Mouse (Mus musculus) skeletal muscle tissue, adult 2 months (tissue): ENCODE data around the gene Aacs.
A peak's percentile ranks its signal among the peaks of the same experiment; 100 is the strongest.

Source experiments
- DNase-seq: peaks from one replicate; pipeline ENCODE4 v3.0.0-alpha.2; 2012; ENCODE audit warnings: low read depth, low spot score

Gene Aacs

GRCm38 (mm10) chr5:125492379-125493092, 16.9 kb downstream of the Aacs start:
- DNase-seq: no peak

- DNase-seq: no peak
These were observed 17.4 kb downstream of the Aacs start for GRCm38 (mm10) chr5:125493093-125493423.

- peak; percentile 88 for DNase-seq
These were observed 20.0 kb downstream of the Aacs start for GRCm38 (mm10) chr5:125495655-125496054.

DNA sequence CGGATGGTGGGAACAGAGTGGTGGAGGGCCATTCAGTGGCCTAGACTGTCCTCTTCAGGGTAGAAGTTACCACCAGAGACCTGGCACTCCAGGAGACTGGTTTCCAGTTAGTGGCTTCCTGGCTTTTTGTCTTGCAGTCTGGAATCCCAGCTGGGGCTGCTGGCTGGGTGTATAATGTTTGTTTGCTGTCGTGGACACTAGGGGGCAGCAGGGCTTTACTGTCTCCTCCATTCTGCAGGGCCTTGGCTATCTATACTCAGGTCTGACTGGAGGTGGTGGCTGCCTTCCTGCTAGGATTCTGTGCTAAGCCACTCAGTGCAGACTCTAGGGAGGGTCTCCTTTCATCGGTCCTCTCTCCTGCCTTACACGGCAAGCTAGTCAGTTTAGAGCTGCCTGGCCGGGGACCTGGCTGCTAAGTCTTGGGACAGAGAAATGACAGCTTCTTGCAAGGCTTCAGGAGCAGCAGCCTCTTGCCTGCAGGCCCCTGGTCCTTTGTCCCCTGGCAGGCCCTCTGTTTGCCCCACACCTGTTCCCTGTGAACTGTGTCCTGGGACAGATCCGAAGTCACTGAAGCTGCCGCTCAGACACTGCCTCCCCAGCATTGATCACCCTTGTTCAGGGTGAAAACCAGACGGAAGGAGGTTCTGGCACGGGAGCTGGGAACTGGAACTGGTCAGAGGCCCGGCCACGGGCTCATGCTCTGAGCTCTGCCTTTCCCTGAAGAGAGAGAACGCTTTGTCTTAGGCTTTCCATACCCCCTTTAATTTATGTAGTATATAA, 22.4 kb downstream of the Aacs start:
- peak; percentile 53 for DNase-seq

- DNase-seq: no peak
These were observed 25.9 kb downstream of the Aacs start for GRCm38 (mm10) chr5:125501505-125501904.

DNA sequence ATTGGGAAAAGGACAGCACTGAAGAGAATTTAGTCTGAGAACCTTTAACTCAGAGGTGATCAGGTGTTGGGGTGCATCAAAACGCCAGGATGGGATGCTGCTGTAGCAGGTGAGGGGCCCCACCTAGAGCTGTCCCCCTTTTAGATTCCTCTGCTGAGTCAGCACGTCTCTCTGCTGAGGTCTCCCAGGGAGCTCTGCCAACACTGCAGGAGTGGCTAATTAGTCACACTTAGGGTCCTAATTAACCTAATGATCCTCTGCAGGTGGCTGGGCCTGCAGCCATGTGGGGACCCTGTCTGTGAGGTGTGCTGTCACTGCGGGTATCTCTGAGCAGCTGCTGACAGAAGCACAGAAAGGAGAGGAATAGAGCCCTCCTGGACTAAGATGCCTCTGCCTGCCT, 26.6 kb downstream of the Aacs start:
- no peak for DNase-seq

DNA sequence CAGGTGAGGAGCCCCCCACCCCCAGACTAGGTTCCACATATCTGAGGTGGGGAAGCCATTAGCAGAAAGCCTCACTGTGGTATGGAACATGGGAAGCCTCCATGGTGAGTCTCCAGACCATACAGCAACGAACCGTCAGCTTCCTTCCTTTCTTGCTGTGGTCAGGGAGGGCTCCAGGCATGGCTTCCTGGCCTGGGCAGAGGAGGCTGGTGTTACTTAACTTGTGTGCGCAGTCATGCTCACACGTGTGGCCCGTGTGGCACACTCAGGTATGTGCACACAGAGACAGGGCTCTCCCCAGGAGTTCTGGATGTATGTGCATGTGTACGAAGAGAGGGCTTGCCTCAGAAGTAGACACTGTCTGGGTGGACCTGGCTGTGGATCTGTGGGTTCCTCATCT, 28.0 kb downstream of the Aacs start:
- no peak for DNase-seq

GRCm38 (mm10) chr5:125504692-125505091, 29.1 kb downstream of the Aacs start:
- DNase-seq: no peak

- DNase-seq: no peak
These were observed 30.4 kb downstream of the Aacs start for GRCm38 (mm10) chr5:125505968-125506367.

GRCm38 (mm10) chr5:125507582-125507981, 32.0 kb downstream of the Aacs start:
- no peak for DNase-seq

DNA sequence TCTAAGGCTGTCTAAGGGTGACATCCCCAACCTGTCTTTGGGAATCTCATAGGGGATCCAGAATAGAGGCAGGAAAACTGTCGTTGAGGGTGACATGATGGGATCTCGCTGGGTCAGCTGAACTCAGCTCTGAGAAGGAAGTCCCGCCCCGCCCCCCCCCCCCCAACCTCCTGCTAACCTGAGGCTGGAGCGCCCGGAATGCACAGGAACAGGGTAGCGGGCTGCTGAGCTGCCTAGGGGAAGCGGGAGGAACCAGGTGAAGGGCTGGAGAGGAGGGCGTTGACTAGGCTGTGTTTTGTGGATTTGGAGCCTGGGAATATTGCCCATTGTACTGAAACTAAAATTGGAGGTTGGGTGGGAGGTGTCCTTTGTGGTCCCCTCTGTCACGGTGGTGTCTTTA, 32.4 kb downstream of the Aacs start:
- no peak for DNase-seq

GRCm38 (mm10) chr5:125509541-125509940, 33.9 kb downstream of the Aacs start:
- no peak for DNase-seq

DNA sequence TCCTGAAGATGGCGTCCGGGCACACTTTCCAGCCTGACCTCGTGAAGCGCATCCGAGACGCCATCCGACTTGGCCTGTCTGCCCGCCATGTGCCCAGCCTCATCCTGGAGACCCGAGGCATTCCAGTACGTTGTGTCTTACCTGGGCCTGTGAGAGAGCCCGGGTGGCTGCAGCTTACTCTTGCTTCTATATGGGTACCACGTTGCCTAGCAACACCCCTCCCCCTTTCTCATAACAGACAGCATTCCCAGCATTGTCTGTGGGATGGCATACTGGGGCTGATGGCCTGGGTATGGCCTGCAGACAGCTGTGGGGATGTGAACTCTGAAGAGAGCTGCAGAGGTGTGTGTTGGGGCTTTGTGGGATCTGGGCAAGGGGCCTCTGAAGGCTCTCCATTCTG, 39.4 kb downstream of the Aacs start:
- no peak for DNase-seq

- no peak for DNase-seq
These were observed 43.0 kb downstream of the Aacs start for GRCm38 (mm10) chr5:125518640-125519039.

DNA sequence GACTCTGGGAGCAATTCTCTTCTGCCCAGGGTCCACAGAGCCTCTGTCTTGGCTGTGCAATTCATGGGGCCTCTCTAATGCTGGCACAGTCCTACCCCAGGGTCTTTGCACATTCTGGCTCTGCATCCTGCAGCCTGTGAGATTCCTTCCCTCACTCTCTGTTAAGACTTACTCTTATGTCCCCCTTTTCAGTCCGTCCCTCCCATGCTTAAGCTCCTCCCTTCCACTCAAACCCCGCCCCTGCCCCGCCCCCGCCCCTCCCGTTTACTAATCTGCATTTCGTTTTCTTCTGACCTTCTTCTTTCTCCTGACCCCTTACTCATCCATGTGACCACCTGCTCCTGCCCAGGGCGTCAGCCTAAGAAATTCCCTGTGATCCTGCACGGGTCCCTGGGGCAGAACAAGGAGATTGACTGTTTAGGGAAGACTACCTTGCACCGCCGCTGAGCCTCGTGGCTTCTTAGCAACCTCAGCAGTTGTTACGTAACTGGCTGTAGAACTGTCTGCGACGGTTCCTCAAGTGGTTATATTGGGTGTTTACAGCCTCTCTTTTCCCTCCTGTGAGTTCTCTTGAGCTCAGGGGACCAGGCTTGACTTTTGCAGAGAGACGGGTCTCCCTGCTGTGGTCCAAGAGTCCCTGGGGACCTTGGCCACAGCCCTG, 45.4 kb downstream of the Aacs start:
- DNase-seq: peak; percentile 49

DNA sequence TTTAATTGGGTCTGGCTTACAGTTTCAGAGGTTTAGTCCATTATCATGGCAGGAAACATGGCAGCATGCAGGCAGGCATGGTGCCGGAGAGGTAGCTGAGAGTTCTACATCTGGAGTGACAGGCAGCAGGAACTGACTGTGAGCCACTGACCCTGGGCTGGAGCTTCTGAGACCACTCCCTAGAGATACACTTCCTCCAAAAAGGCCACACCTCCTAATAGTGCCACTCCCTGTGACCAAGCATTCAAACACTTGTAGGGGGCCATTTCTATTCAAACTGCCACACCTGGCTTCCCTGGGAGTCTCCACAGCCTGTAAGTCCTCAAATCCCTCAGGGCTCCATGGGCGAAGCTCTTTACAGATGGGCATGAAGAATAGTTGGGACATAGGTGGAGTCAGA, 47.7 kb downstream of the Aacs start:
- no peak for DNase-seq

GRCm38 (mm10) chr5:125525516-125525915, 49.9 kb downstream of the Aacs start:
- DNase-seq: no peak

DNA sequence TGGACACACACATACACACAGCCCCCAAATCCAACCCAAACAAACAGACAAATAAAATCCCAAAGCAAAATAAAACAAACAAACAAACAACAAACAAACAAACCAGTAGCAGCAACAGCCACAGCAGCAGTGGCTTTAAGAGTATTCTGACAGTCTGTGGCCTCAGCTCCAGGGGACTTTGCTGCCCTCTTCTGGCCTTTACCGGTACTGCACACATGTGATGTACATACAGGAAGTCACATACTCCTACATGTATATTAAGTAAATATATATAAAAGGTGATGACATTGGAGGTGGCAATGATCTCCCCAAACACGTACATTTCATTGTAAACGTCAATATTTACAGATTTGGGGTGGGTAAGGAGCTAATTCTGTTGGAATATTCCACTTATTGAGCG, 50.9 kb downstream of the Aacs start:
- no peak for DNase-seq

- DNase-seq: peak; percentile 31
These were observed 53.5 kb downstream of the Aacs start for GRCm38 (mm10) chr5:125529109-125529508.

- DNase-seq: no peak
These were observed 56.0 kb downstream of the Aacs start, which contains the start of gene Tmem132b for GRCm38 (mm10) chr5:125531634-125532033. Tmem132b (plus strand) TSS chr5:125531774.

DNA sequence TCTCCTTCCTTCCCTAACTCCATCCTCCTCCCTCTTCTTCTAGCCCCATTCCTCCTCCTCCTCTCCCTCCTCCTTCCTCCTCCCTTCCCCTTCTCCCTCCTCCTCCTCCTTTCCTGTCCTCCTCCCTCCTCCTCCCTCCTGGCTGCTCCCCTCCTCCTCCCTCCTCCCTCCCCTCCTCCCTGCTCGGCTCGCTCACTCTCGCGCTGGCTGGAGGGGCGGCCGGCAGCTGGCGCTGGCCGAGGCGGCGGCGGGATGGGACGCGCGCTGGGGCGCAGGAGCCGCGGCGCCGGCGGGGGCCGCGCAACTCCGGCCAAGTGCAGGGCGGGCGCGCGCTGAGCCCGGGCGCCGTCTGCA, 56.6 kb downstream of the Aacs start:
- no peak for DNase-seq

DNA sequence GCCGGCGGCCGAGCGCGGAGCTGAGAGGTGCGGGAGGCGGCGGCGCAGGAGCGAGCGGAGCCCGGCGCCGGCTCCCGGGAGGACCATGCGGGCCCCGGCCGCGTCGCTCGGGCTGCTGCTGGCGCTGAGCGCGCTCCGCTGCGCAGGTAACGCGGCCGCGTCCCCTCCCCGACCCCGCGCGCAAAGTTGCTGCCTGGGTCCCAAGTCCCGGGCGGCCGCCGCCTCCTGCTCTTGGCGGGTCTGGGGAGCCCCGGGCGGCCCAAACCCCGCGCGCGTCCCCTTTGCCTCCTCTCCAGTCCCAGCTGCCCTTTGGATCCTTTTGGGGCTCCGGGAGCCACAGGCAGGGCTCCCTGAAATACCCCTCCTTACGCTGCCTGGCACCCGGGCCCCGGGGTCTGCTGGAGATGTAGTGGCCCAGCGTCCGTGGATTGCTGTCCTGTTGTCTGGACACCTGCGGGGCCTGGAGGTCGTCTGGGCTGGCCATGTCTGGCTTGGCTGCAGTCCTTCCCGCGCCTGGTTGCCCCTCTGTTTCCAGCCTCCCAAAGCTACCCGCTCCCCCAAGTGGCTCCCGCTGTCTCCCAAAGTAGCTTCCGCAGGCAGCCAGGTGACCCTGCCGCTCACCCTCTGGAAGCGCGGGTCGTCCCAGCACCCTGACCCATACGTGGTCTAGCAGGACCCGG, 57.1 kb downstream of the Aacs start:
- no peak for DNase-seq
